Mouse (Mus musculus) thymus, adult 2 months (tissue): ENCODE results near the gene Tm7sf3.

ENCODE experiments used
- CTCF ChIP-seq: fragments of 200-500 bp; IDR thresholded peaks from 2 replicates; pipeline ENCODE4 v1.5.1; 2012; ENCODE audit warnings: mild to moderate bottlenecking, control low read depth, low read length, moderate library complexity, borderline replicate concordance; ENCODE audit not compliant: control insufficient read depth, poor library complexity, insufficient read depth; ENCODE audit errors: extremely low read depth
- POLR2A ChIP-seq: fragments of 200-500 bp; IDR thresholded peaks from 2 replicates; pipeline ENCODE4 v1.6.1; 2012; ENCODE audit warnings: mild to moderate bottlenecking, low read length, control low read depth, moderate library complexity; ENCODE audit not compliant: control insufficient read depth, poor library complexity, insufficient read depth; ENCODE audit errors: extremely low read depth

GRCm38 (mm10) chr6:146583366-146584046 lies 59.1 kb downstream of the Tm7sf3 start:
- TF ChIP-seq CTCF (no peak), POLR2A (no peak)
